Mouse (Mus musculus): ENCODE results near the gene Btbd11.

GRCm38 (mm10) chr10:85354270-85354669 is 32.3 kb upstream of the Btbd11 start:
- no peak for TF ChIP-seq CTCF (IDR thresholded peaks at IDR 0.05; ENCODE audit: low read depth)
- no peak for TF ChIP-seq EP300 (optimal IDR thresholded peaks at IDR 0.05)
